9 mouse cellular contexts compared by ENCODE assay signal in the genomic region with DNA sequence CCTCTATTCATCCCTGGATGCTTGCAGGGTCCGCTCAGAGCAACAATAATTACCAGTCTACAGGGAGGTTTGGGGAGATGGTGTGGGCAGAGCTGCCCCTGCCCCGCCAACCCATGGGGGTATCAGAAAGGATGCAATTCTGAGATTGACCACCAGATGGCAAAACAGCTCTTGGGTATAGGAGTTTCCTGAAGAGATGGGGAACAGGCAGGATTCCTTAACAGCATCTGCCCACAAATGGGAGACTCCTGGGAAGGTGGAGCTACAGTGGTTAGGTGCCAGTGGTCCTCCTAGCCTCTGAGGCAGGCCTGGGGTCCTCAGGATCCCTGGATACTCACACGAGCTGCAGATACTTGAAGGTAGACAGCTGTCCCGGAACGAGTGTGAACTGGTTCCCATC. TPM values are rescaled to one million over a fixed set of nuclear protein-coding genes. Genes with fewer than 3 reads are reported as not detected.
DNase-seq lines count a peak whose midpoint lies in the region; ATAC-seq and TF ChIP-seq lines count a peak whose summit lies in the region.
"Had no signal": no experiment of that assay in that cellular context is flagged by ENCODE, and none has a peak within 500 bp of the region (broad histone marks: within the 10 kb centered on the region; RNA-seq: fewer than 3 reads in every experiment).

No protein-coding gene starts in this region.

- no peak overlapping the region for H3K9ac ChIP-seq in forebrain, embryonic 16.5 days (replicated peaks; ENCODE audit: low read depth, low read length)
- H3K9ac ChIP-seq in kidney, postnatal 0 days (ENCODE audit: low read depth, low read length) = no peak overlapping the region
- H3K9ac ChIP-seq: liver, embryonic 15.5 days had no signal

- H3K4me2 ChIP-seq in forebrain, embryonic 16.5 days (ENCODE audit: low read length) = no peak overlapping the region
- H3K4me2 ChIP-seq in kidney, postnatal 0 days (ENCODE audit: low read length) = no peak overlapping the region
- H3K4me2 ChIP-seq: liver, embryonic 15.5 days had no signal

- 39% methylated on average over 5 of the region's 5 CpGs for WGBS in heart, embryonic 10.5 days
- 35% methylated on average over 5 of the region's 5 CpGs for WGBS in forebrain, embryonic 16.5 days
- WGBS in kidney, postnatal 0 days = 48% methylated on average over 5 of the region's 5 CpGs

- H3K4me3 ChIP-seq in heart, embryonic 10.5 days = no peak overlapping the region
- H3K4me3 ChIP-seq in E14TG2a.4 (replicated peaks; ENCODE audit: low read length) = no peak overlapping the region
- no peak overlapping the region for H3K4me3 ChIP-seq in forebrain, embryonic 16.5 days (replicated peaks; ENCODE audit: low read length)
- no peak overlapping the region for H3K4me3 ChIP-seq in kidney, postnatal 0 days (replicated peaks; ENCODE audit: low read depth, low read length)
- H3K4me3 ChIP-seq: liver, embryonic 15.5 days had no signal

- no peaks in the 10 kb centered on the region for H3K36me3 ChIP-seq in heart, embryonic 10.5 days
- no peaks in the 10 kb centered on the region for H3K36me3 ChIP-seq in E14TG2a.4 (ENCODE audit: insufficient read depth, low read length)
- H3K36me3 ChIP-seq in forebrain, embryonic 16.5 days (ENCODE audit: control insufficient read depth, insufficient read depth) = peaks cover 13% of the 10 kb centered on the region
- no peaks in the 10 kb centered on the region for H3K36me3 ChIP-seq in kidney, postnatal 0 days (ENCODE audit: insufficient read depth, low read length)
- H3K36me3 ChIP-seq: liver, embryonic 15.5 days had no signal

- no peak overlapping the region for H3K27ac ChIP-seq in heart, embryonic 10.5 days
- H3K27ac ChIP-seq in forebrain, embryonic 16.5 days (ENCODE audit: low read length) = no peak overlapping the region
- H3K27ac ChIP-seq in kidney, postnatal 0 days = no peak overlapping the region
- H3K27ac ChIP-seq: liver, embryonic 15.5 days had no signal

- H3K9me3 ChIP-seq in heart, embryonic 10.5 days = no peaks in the 10 kb centered on the region
- H3K9me3 ChIP-seq in E14TG2a.4 (ENCODE audit: low read length) = no peaks in the 10 kb centered on the region
- peaks cover 8% of the 10 kb centered on the region for H3K9me3 ChIP-seq in forebrain, embryonic 16.5 days (ENCODE audit: control insufficient read depth, low read length)
- H3K9me3 ChIP-seq in kidney, postnatal 0 days (replicated peaks; ENCODE audit: low read length) = no peaks in the 10 kb centered on the region
- H3K9me3 ChIP-seq: liver, embryonic 15.5 days had no signal

- peaks cover 10% of the 10 kb centered on the region for H3K4me1 ChIP-seq in heart, embryonic 10.5 days
- H3K4me1 ChIP-seq in E14TG2a.4 (replicated peaks; ENCODE audit: low read depth, low read length) = peaks cover 17% of the 10 kb centered on the region
- peaks cover 5% of the 10 kb centered on the region; the same call in 1 of the 2 replicates for H3K4me1 ChIP-seq in forebrain, embryonic 16.5 days (replicated peaks; ENCODE audit: control insufficient read depth, insufficient read depth, low read length)
- H3K4me1 ChIP-seq in kidney, postnatal 0 days (replicated peaks; ENCODE audit: insufficient read depth, low read length) = no peaks in the 10 kb centered on the region
- H3K4me1 ChIP-seq: liver, embryonic 15.5 days had no signal

- peak; percentile 86 for DNase-seq in heart, adult 11 months
- no peak for DNase-seq in heart, embryonic 10.5 days (ENCODE audit: low spot score)
- DNase-seq in cerebellum, adult 11-12 months = peak; percentile 13
- DNase-seq in kidney, postnatal 0 days (ENCODE audit: low spot score) = peak; percentile 67
- peak; percentile 80 for DNase-seq in mesoderm, embryonic 11.5 days (ENCODE audit: low read depth, low spot score)
- peak; percentile 48 to 77 for DNase-seq in spleen, postnatal 4 days (ENCODE audit: low spot score in 2 of 2)

- H3K27me3 ChIP-seq in heart, embryonic 10.5 days (ENCODE audit: insufficient read depth, poor library complexity, severe bottlenecking) = peaks cover 5% of the 10 kb centered on the region; the same call in 1 of the 2 replicates
- no peaks in the 10 kb centered on the region for H3K27me3 ChIP-seq in E14TG2a.4 (ENCODE audit: insufficient read depth, low read length)
- H3K27me3 ChIP-seq in forebrain, embryonic 16.5 days (replicated peaks; ENCODE audit: control insufficient read depth, insufficient read depth, low read length) = no peaks in the 10 kb centered on the region
- no peaks in the 10 kb centered on the region for H3K27me3 ChIP-seq in kidney, postnatal 0 days (ENCODE audit: insufficient read depth, low read length)
- H3K27me3 ChIP-seq: liver, embryonic 15.5 days had no signal

- TF ChIP-seq CTCF in E14TG2a.4 (conservative IDR thresholded peaks at IDR 0.05; ENCODE audit: low read length) = peak; percentile 65
- TF ChIP-seq CTCF in kidney, postnatal 0 days (IDR thresholded peaks at IDR 0.05; ENCODE audit: low read depth) = peak; percentile 85

- ATAC-seq in forebrain, embryonic 16.5 days = peak; percentile 75
- ATAC-seq in kidney, postnatal 0 days (replicated peaks; ENCODE audit: low FRiP score, low read depth) = no peak

RNA-seq across cellular contexts. Expression of a gene that starts 47.4 kb away (rescaled TPM):
- polyA plus RNA-seq in heart, embryonic 10.5 days (2016; fragmentation: Nextera tagmentation; extraction: Ambion mirVana) = 1.8 and 1.9 TPM in 2 replicates
- polyA plus RNA-seq in forebrain, embryonic 16.5 days (2015; fragmentation: Nextera tagmentation; extraction: Ambion mirVana) = 2.7 and 3.3 TPM in 2 replicates
- 1.4 and 1.6 TPM in 2 replicates for polyA plus RNA-seq in kidney, postnatal 0 days (2015; fragmentation: Nextera tagmentation; extraction: Ambion mirVana)
